Mouse (Mus musculus) forelimb bud, embryonic 11.5 days (tissue): ENCODE results near the gene Gsc2.

Experiments used
- DNase-seq: peaks from one replicate; pipeline ENCODE4 v3.0.0-alpha.2; 2012; ENCODE audit warnings: low read depth, low spot score

Gene Gsc2

GRCm38 (mm10) chr16:17865293-17865692, 49.6 kb downstream of the Gsc2 start:
- DNase-seq = no peak
